Mouse (Mus musculus): ENCODE results near the gene Sema5a.

GRCm38 (mm10) chr15:32296523-32296922 is 51.9 kb downstream of the Sema5a start:
- TF ChIP-seq CTCF (IDR thresholded peaks at IDR 0.05; ENCODE audit: borderline replicate concordance, control insufficient read depth, extremely low read depth, insufficient read depth, low read length, poor library complexity), result no peak
- TF ChIP-seq POLR2A (IDR thresholded peaks at IDR 0.05; ENCODE audit: control insufficient read depth, extremely low read depth, insufficient read depth, low read length, poor library complexity), result no peak
